Mouse (Mus musculus) adrenal gland, adult (tissue): ENCODE data around the gene Msh6.
"Not testable (repeated sequence)": the region's sequence is repeated elsewhere in the genome, so short reads cannot be mapped to it uniquely, and the experiment has no call there.

Experiments
- DNase-seq, 2 experiments: peaks; one replicate each; pipeline ENCODE4 v3.0.0; 2022 to 2023; ENCODE audit warnings: low spot score in 1 of 2; ENCODE audit not compliant: inconsistent age in 2 of 2

The Msh6 gene

GRCm38 (mm10) chr17:87974629-87975228, at the start of gene Msh6:
Gene Msh6, plus strand, starts transcription at chr17:87975062.
- DNase-seq, result peak; percentile 89 to 95

DNA sequence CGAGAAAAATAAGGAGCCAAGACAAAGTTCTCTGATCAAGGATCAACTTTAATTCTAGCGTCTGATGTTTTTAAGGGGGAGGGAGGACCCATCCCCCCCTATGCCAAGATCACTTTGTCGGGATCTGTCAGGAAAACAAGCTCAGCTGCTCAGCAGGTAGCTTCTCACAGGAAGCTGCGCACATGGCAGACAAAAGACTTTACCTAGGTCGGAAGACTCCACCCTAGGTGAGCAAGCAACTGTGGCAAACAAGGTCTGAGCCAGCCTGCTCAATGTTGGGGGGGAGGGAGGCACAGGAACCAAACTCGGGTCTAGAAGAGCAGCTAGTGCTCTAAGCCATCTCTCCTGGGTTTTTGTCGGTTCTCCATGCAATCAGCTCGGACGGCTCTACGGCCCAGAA, 40.5 kb upstream of the Msh6 start:
- DNase-seq, result no peak

DNA sequence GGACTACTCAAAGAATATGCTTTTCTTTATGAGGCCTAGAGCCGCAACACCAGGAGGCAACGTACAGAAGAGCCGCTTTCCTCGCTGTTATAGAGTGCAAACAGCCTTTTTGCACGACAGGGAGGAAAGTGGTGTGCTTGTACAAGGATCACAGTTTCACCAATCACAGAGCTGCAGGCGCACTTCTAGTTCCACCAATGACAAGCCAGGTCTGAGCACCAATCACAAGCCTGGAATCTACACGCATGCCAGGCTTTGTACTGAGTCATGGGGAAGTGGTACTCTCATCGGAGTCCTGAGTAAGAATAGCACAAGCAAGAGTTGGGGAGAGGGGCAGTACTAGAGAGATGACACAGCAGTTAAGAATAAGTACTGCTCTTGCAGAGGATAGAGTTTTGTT, 40.1 kb upstream of the Msh6 start:
- DNase-seq, result no peak

- no peak for DNase-seq
These were observed 38.7 kb upstream of the Msh6 start for GRCm38 (mm10) chr17:87936156-87936555.

GRCm38 (mm10) chr17:87948965-87949584, 25.8 kb upstream of the Msh6 start:
- DNase-seq, result peak; percentile 66 to 92

GRCm38 (mm10) chr17:87954618-87955124, 20.2 kb upstream of the Msh6 start:
- DNase-seq, result not testable (repeated sequence)

GRCm38 (mm10) chr17:87957096-87957840, 17.6 kb upstream of the Msh6 start:
- DNase-seq, result no peak

DNA sequence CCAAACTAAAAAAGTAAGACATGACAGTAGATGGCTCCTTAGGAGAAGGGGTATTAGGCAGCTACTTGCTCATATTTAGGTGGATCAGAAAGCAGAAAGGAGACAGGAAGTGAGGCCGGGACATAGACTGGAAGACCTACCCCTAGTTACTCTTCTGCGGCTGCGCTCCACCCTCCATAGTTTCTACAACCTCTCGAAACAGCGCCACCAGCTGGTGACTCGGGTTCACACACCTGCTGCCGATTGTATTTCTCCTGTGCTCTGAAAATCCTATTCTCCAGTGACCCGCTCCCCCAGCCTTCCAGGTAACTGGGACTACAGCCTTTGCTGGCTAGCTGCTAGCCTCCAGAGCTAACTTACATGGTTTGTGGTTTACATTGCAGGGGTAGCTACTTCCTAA, 16.6 kb upstream of the Msh6 start:
- DNase-seq, result no peak

DNA sequence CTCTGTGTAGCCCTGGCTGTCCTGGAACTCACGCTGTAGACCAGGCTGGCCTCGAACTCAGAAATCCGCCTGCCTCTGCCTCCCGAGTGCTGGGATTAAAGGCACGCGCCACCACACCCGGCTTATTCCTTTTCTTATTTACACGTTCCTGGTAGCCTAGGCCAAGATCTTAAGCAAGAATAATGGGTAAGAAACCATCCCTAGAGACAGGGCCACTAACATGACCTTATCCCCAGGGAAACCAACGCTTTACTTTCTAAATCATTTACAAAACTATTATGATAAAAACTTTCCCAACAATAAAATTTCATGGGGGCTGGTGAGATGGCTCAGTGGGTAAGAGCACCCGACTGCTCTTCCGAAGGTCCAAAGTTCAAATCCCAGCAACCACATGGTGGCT, 15.5 kb upstream of the Msh6 start:
- not testable (repeated sequence) for DNase-seq

DNA sequence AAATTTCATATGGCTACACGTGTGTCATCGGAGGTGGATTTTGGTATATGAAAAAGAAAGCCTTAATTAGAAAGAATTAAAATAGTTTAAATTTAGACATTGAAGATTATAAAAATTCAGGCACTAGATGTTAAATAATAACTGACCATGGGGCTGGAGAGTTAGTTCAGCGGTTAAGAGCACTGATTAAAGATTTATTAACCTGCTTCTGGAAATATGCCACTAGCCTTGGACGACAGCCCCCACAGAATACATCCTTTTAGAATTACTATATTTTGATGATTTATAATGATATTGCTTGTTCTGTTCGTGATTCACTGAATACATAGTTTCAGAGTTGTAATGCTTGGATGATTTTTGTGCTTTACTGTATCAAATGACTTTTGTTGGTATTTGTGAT, 14.9 kb upstream of the Msh6 start:
- DNase-seq, result not testable (repeated sequence)

GRCm38 (mm10) chr17:87963081-87964075, 11.5 kb upstream of the Msh6 start:
- no peak for DNase-seq

DNA sequence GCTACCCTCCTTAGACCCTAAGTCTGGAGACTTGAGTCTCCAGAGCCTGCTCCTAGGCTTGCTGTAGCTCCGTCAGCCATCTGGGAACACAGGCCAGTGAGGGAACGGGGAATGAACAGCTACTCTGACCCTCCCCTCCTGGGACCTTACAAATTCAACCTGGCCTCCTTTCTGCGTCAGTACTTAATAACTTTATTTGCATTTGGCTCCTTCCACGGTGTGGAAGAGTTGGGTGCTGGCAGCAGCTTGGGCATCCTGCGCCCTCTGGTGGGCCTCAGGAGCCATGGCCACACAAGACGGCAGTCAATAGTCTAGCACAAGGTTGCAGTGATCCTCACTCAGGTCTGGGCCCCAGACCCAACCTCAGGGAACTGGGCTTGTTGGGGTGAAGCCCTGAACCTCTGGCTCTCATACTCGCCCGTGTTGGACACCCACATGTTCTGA, 6.4 kb upstream of the Msh6 start:
- peak in 1 of 2 experiments; percentile 56 for DNase-seq

GRCm38 (mm10) chr17:87971696-87972591, 2.9 kb upstream of the Msh6 start:
- not testable (repeated sequence) for DNase-seq

DNA sequence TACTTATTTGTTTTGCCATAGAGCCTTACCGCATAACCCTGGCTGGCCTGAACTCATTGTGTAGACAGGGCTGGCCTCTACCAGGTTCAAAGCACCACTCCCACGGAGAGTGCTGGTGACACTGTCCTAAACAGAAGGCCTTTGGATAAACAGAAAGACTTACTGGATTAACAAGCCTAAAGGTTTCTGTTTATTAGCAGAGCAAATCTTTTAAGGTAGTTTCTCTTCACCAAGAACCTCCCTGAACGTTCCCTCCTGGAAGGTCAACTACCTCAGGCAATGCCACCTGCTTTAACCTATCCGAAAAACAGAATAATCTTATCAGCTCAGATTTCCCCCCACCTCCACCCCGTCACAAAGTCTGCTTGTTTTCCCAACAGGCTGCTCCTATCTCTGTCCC, 2.0 kb upstream of the Msh6 start:
- no peak for DNase-seq

DNA sequence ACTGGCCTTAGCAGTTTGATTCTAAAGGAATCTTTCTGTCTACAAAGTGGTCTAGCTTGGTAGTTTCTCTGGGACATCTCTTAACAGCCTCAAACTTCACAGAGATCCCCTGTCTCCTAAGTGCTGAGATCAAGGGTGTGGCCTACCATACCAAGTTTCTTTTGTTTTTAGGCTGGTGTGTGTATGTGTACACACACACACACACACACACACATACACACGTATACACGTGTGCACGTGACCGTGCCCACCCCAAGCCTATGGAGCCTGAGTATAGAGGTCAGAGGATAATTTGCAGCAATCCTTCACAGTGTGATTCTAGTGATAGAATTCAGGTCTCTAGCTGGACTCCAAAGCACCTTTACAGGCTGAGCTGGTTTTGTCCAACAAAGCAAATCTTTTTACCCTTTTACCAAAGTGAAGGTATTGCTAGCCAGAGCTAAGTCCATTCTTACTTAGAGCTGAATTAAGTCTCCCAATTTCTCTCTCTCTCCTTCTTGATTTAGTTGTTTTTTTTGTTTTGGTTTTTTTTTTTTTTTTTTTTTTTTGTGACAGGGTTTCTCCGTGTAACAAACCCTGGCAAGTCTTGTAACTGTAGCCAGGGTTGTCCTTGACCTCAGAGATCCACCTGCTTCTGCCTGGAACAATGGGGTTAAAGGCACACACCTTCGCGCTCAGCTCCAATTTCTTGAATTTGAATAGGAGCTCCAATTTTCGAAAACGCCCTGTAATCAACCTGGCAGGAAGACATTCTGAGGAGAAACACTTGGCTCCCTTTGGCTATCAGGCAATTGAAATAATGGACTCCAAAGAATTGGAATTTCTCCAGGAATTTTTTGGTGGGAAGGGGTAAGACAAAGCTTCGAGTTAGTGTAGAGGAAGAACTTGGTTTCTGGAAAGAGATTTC, 1.3 kb upstream of the Msh6 start:
- DNase-seq, result no peak

DNA sequence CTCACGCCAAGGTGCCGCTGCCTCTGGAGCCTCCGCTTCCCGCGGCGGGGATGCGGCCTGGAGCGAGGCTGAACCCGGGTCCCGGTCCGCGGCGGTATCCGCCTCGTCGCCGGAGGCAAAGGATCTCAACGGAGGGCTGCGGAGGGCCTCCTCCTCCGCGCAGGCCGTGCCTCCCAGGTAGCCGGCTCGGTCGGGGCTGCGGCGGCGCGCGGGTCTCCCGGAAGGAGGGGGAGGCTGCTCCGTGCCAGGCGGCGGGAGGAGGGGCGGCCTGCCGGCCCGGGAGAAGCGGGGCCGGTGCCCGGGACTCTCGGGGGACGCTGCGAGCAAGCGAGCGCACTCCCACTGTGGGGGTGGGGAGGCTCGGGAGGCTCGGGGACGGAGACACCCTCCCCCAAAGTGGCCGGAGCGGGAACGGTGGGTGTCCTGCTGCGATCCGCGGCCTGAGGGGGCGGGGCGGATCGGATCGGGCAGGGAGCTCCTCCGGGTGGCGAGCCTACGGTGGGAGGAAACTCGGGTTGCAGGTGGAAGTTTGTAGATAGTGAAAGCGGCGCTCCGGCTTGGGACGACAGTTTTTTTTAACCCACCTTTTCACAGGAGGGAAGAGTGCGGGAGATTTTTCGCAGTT, 479 bp downstream of the Msh6 start:
- DNase-seq, result peak in 1 of 2 experiments; percentile 76

DNA sequence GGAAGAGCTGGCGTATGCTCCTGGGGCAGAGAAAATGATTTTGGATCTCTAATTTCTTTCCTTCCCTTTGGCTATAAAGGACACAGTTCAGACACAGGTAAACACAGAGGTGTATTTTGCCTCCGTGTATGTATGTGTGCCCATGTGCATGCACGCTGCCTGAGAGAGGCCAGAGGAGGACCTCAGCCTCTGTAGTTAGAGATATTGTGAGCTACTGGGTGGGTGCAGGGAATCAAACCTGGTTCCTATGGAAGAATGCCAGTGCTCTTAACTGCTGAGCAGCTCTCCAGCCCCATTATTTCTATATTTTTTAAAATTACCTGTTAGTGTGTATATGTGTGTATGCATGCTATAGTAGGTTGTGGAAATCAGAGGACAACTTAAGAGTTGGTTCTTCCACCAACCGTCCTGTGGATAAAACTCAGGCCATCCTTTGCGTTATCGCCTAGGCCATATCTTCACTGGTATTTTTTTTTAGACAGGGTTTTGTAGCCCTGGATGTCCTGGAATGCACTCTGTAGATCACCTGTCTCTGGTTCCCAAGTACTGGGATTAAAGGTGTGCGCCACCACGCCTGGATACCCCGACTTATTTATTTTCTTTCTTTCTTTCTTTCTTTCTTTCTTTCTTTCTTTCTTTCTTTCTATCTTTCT, 1.4 kb downstream of the Msh6 start:
- peak in 1 of 2 experiments; percentile 42 for DNase-seq

DNA sequence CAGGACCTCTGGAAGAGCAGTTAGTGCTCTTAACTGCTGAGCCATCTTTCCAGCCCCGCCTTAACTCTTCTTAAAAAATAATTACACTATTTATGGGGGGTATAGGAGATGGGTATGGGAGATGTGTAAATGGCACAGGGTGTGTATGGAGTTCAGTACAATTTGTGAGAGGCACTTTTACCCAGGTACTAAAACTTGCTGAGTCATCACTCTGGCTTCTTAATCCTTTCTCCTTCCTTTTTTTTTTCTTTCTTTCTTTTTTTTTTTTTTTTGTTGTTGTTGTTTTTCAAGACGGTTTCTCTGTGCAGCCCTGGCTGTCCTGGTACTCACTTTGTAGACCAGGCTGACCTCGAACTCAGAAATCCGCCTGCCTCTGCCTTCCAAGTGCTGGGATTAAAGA, 2.1 kb downstream of the Msh6 start:
- not testable (repeated sequence) for DNase-seq
